Mouse (Mus musculus) embryo, embryonic 11.5 days (tissue): ENCODE data around the gene Arid2.
"Not testable (repeated sequence)": the region's sequence is repeated elsewhere in the genome, so short reads cannot be mapped to it uniquely, and the experiment has no call there.

Experiments
- DNase-seq: peaks from one replicate; pipeline ENCODE4 v3.0.0-alpha.2; 2012; ENCODE audit warnings: low read depth, low spot score

Gene Arid2

DNA sequence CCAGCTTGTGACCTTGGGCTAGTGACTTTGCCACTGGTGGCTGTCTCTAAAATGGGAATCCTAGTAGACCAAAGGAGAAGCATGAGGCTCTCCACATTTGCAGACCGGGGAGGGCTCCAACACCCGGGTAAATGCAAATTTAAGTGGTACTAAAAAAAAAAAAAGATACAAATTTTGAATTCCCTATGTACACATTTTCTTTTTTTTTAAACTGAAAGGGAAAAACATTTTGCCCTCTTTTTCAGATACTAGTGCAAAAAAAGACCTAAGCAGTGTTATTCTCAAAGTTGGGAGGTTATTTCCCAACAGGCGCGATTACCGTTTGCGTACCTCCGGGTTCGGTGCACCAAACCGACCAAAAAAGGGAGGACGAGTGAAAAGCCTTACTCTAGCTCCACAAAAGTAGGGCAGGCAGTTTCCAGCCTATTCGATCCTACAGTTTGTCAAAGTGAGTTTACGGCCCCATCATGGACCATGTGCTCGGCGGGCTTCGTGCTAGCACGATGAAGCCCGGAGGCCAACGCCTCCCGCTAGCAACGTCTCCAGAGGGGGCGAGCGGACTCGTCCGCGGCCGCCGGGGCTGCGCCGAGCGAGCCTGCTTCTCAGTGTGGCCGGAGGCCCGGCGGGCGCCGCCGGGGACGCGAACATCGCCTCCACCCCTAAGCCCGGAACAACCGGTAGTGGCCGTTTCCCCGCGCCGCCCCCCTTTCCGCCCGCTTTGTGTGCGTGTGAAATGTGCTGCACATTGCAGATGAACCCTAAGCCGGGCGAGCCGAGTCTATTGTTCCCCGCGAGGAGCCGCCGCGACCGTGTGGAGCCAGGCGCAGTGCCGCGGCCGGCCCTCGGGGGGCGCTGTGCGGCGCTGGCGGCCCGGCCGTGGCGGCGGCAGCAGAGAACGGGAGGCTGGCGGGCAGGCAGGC, 1.0 kb upstream of the Arid2 start:
- peak; percentile 86 for DNase-seq

DNA sequence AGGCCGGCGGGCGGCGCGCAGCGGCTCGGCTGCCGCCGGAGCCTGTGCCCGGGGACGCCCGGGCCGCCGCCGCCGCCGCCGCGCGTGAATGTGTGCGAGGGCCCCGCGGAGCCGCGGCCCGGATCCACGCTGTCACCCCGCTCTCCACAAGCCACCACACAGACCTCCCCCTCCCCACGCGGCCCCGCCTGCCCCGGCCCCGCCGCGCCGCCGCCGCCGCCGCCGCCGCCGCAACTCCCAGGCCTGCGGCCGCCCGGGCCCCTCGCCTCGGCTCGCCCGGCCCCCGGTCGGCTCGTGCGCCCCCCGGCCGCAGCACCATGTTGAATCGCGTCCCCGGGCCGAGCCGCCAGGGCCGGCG, 404 bp upstream of the Arid2 start:
- no peak for DNase-seq

DNA sequence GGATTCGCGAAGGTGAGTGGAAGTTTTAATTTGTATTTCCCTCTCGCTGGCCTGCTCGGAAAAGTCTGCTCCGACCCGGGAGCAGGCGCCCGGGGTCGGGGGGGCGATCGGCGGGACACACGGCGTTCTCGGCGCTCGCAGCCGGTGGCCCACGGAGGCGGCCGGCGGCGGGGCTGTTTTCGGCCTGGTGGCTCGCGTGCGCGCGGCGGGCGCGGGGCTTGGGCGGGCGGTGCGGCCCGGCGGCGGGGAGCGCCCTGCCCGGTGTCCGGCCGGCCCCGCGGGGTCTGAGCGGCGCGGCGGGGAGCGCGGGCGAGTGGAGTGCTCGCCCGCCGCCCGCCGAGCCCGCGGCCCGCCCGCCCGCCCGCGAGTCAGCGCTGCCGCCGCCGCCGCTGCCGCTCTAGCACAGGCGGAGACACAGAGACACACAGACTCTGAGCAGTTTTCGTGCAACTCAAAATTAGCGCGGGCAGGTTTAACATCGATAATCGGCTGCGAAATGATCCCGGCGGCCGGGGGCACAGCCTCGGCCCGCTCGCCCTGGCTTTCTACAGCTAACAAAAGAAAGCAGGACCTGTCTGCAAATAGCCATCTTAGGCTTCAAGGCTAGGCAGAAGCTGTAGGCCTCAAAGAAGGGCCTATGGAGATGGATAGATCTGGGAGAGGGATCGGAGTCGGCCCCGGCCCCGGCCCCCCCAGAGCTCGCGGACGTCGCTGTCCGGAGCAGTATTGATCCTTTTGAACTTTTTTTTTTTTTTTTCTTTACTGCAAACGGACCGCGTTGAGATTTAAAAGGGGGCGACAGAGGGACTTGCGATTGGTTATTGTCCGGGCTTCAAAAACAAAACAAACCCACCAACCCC, 888 bp downstream of the Arid2 start:
- no peak for DNase-seq

DNA sequence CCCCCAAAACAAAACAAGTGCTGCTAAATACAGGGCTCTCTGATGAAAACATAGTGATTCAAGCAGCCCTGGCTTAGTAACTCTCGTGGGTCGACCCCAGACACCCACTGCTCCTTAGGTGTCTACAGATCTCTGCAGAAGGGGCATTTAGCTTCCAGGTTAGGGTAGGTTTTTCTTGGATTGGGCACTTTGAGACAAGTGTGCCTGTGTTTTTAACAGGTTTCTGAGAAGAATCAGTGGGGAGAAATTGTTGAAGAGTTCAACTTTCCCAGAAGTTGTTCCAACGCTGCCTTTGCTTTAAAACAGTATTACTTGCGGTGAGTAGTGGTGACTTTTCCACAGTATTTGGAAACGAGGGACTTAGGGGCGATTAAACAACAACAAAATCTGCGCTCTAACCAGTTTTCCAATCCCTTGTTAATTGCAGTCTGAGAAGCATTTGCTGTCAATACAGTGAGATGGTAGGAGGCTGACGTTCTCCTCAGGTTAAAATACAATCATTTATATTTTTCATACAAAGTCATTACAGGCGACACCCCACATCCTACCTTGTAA, 1.6 kb downstream of the Arid2 start:
- DNase-seq = no peak

DNA sequence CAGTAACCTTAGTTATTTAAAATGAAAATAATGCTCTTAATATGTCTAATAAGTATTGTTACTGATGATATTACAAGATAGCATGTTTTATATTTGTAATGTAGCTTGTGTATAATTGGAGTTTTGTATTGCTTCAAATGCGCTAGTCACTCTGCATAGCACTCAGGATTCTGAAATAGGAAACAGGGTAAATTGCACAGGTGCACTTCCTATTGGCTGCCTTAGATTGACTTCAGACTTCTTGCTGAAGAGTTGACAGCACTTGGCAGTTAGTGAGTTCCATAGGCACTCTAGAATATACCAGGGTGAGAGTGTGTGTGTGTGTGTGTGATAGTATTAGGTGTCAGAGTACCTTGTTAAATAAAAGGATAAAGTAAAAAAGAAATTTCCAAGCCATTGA, 2.7 kb downstream of the Arid2 start:
- no peak for DNase-seq

DNA sequence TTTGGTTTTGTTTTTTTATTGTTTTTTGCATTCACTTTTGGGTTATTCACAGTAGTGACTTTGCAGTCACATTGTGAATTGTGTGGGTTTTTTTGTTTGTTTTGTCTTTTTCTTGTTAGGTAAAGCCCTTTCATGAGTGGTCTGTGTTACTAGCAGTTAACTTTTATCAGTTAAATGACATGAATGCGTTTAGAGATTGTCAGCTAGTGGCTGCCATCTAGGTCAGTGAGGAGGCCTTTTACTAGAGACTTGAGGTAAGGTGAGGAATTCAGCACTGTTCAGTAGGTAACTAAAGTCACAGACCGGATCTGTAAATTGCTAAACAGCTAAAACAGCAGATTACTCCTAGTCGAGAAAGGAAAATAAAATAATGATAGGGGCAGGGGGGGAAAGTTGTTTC, 6.1 kb downstream of the Arid2 start:
- DNase-seq = no peak

DNA sequence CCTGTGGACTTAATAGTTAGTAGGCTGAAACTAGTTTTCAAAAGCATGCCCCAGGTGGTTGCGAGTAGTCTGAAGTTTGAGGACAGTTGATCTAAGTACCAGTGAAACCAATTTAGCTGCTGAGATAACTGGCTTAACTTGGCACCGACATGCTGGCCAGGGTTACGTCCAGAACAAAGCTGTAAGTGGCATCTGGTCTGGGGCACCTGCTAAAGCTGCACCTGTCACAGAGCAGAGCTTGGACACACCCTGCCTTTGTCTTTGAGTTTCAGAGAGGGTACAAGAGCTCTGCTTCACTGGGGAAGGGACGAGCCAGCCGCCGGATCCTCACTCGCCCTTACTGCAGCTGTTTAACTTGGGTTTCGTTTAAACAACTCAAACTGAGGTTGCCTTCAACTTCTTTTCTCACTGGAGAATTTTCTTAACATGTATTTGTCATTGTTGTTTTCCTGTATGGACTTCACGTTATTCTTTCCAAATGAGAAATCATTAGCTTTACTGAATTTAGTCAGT, 9.8 kb downstream of the Arid2 start:
- no peak for DNase-seq

DNA sequence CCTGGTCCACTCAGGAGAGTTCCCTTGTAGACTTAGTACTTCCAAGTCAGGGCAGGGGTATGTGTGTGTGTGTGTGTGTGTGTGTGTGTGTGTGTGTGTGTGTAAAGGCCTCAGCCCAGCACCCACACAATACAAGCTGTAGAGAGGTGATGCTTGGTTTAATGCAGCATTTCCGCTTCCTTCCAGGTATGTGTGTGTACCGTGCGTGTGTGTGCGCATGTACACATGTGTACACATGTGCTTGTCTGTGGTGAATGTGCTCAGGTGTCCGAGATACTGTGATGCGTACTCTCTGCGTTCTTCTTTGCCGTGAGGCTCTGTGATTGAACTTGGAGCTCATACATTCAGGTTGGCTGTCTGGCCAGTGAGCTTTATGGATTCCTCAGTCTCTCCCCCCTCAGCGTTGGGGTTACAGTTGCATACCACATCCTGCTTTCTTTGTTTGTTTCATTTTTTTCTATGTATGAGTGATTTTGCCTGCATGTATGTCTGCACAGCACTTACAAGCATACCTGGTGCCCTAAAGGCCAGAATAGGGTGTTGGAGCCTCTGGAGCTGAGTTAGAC, 10.4 kb downstream of the Arid2 start:
- no peak for DNase-seq

DNA sequence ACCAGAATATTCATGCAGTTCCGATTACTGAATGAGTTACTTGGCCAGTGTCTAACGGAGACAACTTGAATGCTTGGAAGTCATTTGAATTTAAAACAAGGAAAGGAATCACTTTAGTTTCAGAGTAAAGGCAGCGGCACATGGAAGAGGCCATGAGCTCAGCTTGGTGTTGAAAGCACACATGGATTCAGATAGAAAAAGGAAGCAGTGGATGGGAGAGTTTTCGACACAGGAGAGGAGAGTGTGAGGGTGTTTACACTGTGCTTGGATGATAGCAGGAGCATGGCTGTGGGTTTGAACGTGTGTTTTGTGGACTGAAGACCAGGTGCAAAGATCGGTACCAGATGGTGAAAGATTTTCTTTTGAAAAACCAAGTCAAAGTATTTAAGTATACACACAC, 22.0 kb downstream of the Arid2 start:
- DNase-seq = no peak

DNA sequence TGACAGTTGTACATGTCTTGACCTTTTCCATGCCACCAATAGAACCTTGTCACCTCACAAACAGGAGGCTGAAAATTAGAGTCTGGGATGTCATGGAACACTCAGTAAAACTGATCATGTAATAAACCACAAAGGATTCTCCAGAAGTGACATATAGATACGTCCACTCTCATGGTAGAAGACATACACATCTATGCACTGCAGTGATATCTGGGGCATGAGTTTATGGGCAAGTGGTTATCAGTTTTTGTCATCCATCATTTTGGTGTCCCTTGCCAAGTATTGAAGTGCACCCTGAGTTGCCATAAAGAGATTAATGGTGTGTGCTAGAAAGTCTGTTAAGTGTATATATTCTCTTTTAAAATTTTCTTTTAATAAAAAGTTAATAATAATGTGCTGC, 25.6 kb downstream of the Arid2 start:
- no peak for DNase-seq

DNA sequence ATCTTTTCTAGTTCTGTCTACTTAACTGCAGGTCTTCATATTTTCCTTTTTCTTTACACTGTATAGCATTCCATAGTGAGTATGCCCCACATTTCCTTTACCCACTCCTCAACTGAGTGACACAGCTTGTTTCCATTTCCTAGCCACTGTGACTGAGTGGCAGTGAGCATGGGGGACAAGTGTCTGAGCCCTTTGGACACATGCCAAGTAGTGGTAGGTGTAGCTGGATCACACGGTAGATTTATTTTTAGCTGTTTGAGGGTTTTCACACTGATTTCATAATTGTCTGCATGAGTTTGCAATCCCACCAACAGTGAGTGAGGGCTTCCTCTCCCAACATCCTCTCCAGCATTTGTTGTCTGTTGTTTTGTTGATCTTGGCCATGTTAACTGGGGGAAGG, 28.3 kb downstream of the Arid2 start:
- DNase-seq = no peak

DNA sequence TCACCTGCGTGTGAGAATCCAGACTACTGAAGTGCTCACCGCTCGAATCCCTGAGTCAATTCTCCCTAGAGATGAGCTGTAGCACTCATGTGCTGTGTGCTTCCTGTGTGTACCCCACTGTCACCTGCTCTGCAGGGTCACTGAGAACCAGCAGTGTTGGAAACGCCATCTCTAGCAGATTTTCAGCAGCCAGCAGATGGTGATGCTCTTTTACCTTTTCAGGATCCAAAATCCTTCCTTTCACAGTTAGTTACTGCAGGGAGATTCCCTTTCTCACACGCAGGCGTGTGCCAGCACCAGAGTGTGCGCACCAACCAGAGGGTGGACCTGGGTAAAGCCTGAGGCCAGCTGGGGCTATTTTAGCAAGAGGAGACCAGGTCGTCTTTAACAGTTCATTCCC, 32.0 kb downstream of the Arid2 start:
- no peak for DNase-seq

DNA sequence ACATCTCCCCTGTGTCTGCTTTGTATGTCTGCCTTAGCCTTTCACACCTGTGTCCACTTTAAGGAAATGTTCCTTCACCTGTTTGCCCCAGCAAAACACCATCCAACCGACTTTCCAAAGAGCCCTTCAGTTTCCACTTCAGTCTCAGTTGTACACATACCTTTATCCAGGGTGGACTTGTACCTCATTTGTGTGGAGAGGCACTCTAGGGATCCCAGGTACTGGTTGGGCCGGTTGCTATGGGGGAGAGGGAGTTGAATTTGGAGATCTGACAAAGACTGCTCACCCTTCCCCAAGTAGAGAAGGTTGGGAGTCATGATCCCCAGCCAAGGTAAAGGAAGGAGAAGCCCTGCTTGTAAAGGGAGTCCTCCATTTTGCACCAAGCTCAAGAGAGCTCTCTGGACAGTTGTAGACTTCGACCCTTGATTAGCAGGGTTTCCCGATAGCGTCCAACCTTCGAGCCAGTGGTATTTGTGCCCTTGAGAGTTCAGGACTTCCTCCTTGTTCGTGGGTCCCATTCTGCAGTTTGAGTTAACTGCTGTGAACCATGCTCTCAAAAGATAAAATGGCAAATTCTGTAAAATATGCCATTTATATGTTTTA, 38.5 kb downstream of the Arid2 start:
- no peak for DNase-seq

DNA sequence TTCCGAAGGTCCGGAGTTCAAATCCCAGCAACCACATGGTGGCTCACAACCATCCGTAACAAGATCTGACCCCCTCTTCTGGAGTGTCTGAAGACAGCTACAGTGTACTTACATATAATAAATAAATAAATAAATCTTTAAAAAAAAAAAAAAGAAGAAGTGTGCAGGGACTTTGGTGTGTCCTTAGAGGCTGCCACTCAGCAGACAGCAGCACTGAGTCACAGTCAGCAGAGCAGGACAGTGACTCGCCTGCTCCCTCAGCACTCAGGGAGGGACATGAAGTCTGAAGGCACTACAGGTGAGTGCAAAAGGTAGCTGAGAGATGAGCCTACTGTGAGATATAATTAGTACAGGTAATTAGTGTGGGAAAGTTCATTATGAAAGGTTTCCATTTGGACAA, 41.4 kb downstream of the Arid2 start:
- not testable (repeated sequence) for DNase-seq

DNA sequence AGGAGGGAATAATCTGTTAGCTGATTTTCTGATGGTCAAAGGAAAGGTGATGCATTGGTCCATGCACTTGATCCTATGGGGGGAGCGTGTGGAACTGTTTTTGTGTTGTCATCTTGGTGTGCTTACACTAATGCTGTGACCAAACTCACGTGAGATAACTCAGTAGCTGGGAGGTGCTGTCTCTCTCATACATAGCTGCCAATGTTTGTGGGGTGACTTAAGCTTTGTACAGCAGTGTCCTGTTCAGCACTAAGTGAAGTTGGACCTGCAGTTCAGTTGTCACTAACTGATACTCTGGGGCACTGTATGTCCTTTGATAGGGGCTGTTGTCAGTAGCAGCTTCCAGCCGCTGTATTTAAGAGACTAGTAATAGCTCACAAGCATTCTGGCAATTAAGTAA, 43.2 kb downstream of the Arid2 start:
- DNase-seq = no peak

DNA sequence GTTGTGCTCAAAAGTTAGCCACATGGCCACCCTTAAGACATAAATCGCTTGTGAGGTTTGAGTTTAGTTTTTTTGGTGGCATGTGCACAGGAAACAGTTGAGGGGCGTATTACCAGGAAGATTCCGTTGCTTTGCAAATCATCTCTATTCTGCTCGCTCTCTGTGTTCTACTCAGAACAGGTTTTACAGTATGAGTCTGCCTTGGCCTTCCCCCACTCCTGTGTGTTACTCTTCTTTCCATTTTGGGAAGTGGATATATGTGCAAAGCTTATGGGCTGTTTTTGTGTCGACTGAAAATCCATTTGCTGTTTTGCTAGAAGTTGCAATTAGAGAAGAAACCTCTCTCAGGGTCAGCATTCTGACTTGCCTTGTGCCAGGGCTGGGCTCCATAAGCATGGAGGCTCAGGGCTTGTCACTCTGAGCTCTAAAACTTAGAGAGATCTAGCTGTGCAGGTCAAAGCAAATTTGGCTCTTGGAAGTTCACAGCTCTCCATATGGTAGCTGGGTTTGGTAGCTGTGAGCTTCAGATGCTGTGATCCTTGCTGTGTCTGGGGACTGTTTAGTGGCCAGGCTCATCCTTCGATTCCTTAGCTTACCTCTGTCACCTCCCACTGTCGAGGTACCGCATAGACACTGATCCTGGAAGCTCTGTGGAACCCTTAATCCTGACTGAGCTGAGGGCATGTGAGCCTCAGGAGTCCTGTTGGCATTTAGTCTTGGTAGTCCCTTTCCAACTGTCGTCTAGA, 45.3 kb downstream of the Arid2 start:
- DNase-seq = no peak

DNA sequence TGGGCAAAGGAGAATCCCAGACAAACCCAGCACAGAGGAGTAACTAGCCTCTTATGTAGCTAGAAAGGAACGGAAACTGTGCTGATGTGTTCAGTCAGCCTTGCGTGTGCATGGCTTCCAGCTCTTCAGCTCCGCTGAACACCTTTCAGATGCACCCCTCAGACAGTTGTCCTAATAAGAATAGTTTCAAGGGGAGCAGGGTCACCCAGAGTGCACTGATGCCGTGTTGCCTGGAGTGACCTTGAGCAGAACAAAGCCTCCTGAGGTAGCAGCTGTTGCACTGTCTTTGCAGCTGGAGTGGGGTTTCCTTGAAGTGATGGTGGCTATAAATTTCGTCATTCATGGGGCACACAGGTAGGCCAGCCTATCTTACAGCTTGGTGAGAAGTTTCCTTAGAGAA, 46.0 kb downstream of the Arid2 start:
- DNase-seq = no peak

DNA sequence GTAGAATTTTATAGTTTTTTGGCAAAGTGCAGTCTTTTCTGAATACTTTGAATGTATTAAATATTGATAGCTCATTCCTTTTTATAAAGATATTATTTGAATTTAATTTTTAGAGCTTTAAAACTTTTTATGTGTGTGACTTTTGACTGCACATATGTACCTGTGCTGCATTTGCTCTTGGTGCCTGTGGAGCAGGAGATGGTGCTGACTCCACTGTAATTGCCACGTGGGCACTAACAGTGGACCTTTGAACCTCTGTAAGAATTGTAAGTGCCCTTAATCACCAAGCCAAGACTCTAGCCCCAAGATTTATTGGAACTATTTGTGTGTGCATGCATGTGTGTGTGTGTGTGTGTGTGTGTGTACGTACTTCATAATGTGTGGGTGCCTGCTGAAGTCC, 53.6 kb downstream of the Arid2 start:
- no peak for DNase-seq

DNA sequence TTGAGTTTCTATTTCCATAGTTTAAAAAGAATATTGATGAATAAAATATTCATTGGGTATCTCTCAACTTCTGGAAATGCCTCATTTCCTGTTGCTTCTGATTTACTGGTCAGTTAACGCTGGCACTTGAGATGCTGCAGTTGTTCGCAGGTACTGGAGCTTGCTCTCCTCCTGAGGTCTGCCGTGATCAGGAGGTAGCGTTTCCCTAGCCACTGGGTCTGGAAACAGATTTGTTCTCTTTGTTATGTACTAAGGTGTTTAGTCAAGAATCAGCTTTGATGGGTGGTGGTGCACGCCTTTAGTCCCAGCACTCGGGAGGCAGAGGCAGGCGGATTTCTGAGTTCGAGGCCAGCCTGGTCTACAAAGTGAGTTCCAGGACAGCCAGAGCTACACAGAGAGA, 54.8 kb downstream of the Arid2 start:
- no peak for DNase-seq

DNA sequence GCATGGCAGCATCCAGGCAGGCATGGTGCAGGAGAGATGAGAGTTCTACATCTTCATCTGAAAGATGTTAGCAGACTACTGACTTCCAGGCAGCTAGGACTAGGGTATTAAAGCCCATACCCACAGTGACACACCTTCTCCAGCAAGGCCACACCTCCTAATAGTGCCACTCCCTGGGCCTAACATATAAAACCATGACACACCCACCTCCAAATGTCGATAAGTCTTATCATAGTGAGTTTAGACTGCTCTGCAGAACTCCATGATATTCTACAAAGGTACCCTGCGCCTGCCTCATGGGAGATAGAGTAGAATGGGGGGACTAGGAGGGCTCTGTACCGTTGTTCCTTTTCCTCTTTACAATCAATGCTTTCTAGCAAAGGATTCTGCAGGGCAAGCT, 55.6 kb downstream of the Arid2 start:
- DNase-seq = no peak
